ENCODE assay signal across 8 mouse cellular contexts in genomic region chr12:20227427-20228160, GRCm38 (mm10).
DNase-seq lines count a peak whose midpoint lies in the region; ATAC-seq and TF ChIP-seq lines count a peak whose summit lies in the region.
"Not testable (repeated sequence)": the region's sequence is repeated elsewhere in the genome, so short reads cannot be mapped to it uniquely, and the experiment has no call there.

No protein-coding gene starts in this region.

- H3K4me3 ChIP-seq in hindbrain, postnatal 0 days (ENCODE audit: low read length); limb, embryonic 10.5 days; lung, postnatal 0 days (ENCODE audit: low read depth, low read length): not testable (repeated sequence)
- 0 out of 2 replicates have a peak overlapping the region, but pooled peaks have one; percentile 3 for H3K4me3 ChIP-seq in neural tube, embryonic 12.5 days

- TF ChIP-seq EP300 in lung, postnatal 0 days (IDR thresholded peaks at IDR 0.05), result not testable (repeated sequence)

- not testable (repeated sequence) for H3K36me3 ChIP-seq in hindbrain, postnatal 0 days (ENCODE audit: insufficient read depth, low read length); lung, postnatal 0 days (ENCODE audit: insufficient read depth, low read length); neural tube, embryonic 12.5 days
- peaks cover 73% of the 10 kb centered on the region for H3K36me3 ChIP-seq in limb, embryonic 10.5 days

- TF ChIP-seq CTCF in hindbrain, postnatal 0 days (IDR thresholded peaks at IDR 0.05; ENCODE audit: low read depth); lung, postnatal 0 days (IDR thresholded peaks at IDR 0.05): not testable (repeated sequence)

- not testable (repeated sequence) for H3K4me1 ChIP-seq in hindbrain, postnatal 0 days (ENCODE audit: insufficient read depth, low read length); limb, embryonic 10.5 days; lung, postnatal 0 days (ENCODE audit: insufficient read depth, low read depth, low read length); neural tube, embryonic 12.5 days

- DNase-seq in CD4-positive, CD25-positive, alpha-beta regulatory T cell, adult 2 months (ENCODE audit: low read depth, low spot score), result peak; percentile 2
- peak; percentile 2 for DNase-seq in embryo, embryonic 9.5 days (ENCODE audit: extremely low spot score)
- peak; percentile 4 for DNase-seq in gastrocnemius, postnatal 25 days
- peak; percentile 1 for DNase-seq in hindbrain, postnatal 0 days (ENCODE audit: low spot score)
- DNase-seq in limb, embryonic 10.5 days (ENCODE audit: low spot score), result peak; percentile 32
- not testable (repeated sequence) for DNase-seq in lung, postnatal 0 days (ENCODE audit: low spot score)
- DNase-seq in thymus, postnatal 10 days (ENCODE audit: low spot score in 2 of 2), result peak; percentile 3

- not testable (repeated sequence) for H3K4me2 ChIP-seq in hindbrain, postnatal 0 days (ENCODE audit: low read depth, low read length); lung, postnatal 0 days (replicated peaks; ENCODE audit: low read depth, low read length); neural tube, embryonic 12.5 days (replicated peaks)

- 77% methylated on average over 21 of the region's 21 CpGs for WGBS in hindbrain, postnatal 0 days
- WGBS in limb, embryonic 10.5 days, result 74% methylated on average over 21 of the region's 21 CpGs
- WGBS in lung, postnatal 0 days, result 76% methylated on average over 21 of the region's 21 CpGs
- WGBS in neural tube, embryonic 12.5 days, result 71% methylated on average over 21 of the region's 21 CpGs

- not testable (repeated sequence) for H3K27ac ChIP-seq in hindbrain, postnatal 0 days; limb, embryonic 10.5 days; lung, postnatal 0 days (ENCODE audit: low read length); neural tube, embryonic 12.5 days

- not testable (repeated sequence) for H3K27me3 ChIP-seq in hindbrain, postnatal 0 days (ENCODE audit: insufficient read depth, low read length); lung, postnatal 0 days (replicated peaks; ENCODE audit: insufficient read depth, low read length); neural tube, embryonic 12.5 days (replicated peaks)
- peaks cover 24% of the 10 kb centered on the region for H3K27me3 ChIP-seq in limb, embryonic 10.5 days (ENCODE audit: low read depth, poor library complexity, severe bottlenecking)

- ATAC-seq in hindbrain, postnatal 0 days; neural tube, embryonic 12.5 days (ENCODE audit: low FRiP score, low read depth): not testable (repeated sequence)
- ATAC-seq in lung, postnatal 0 days, result peak; percentile 20; the same call in 1 of the 2 replicates

- H3K9me3 ChIP-seq in hindbrain, postnatal 0 days (ENCODE audit: low read length), result peaks cover 60% of the 10 kb centered on the region
- peaks cover 60% of the 10 kb centered on the region for H3K9me3 ChIP-seq in limb, embryonic 10.5 days (replicated peaks)
- peaks cover 58% of the 10 kb centered on the region for H3K9me3 ChIP-seq in lung, postnatal 0 days (ENCODE audit: low read length)
- H3K9me3 ChIP-seq in neural tube, embryonic 12.5 days, result peaks cover 70% of the 10 kb centered on the region

- not testable (repeated sequence) for H3K9ac ChIP-seq in hindbrain, postnatal 0 days (replicated peaks; ENCODE audit: low read length); lung, postnatal 0 days (replicated peaks; ENCODE audit: low read depth); neural tube, embryonic 12.5 days
